Mouse (Mus musculus) olfactory bulb, adult 2 months (tissue): ENCODE data around the gene Pced1a.

ENCODE experiments used
- CTCF ChIP-seq: fragments of 200-500 bp; IDR thresholded peaks from 2 replicates; pipeline ENCODE4 v1.5.1; 2012; ENCODE audit warnings: low read depth, mild to moderate bottlenecking, low read length, moderate library complexity; ENCODE audit not compliant: insufficient read depth
- POLR2A ChIP-seq: fragments of 200-500 bp; IDR thresholded peaks from 2 replicates; pipeline ENCODE4 v1.6.1; 2012; ENCODE audit warnings: mild to moderate bottlenecking, low read depth, low read length, moderate library complexity; ENCODE audit not compliant: insufficient read depth

- no peak for TF ChIP-seq CTCF
- no peak for TF ChIP-seq POLR2A
Measured at GRCm38 (mm10) chr2:130451727-130452090, 27.2 kb upstream of the Pced1a start.
